Mouse (Mus musculus) c-Kit-negative CD71-positive TER-119-positive erythroid progenitor cells, embryonic 14.5 days (primary cell): ENCODE data around the gene Cd164.
A peak's percentile ranks its signal among the peaks of the same experiment; 100 is the strongest.

Source experiments
- DNase-seq: peaks from one replicate; pipeline ENCODE4 v3.0.0-alpha.2; 2013; ENCODE audit warnings: low read depth, low spot score

Gene Cd164

DNA sequence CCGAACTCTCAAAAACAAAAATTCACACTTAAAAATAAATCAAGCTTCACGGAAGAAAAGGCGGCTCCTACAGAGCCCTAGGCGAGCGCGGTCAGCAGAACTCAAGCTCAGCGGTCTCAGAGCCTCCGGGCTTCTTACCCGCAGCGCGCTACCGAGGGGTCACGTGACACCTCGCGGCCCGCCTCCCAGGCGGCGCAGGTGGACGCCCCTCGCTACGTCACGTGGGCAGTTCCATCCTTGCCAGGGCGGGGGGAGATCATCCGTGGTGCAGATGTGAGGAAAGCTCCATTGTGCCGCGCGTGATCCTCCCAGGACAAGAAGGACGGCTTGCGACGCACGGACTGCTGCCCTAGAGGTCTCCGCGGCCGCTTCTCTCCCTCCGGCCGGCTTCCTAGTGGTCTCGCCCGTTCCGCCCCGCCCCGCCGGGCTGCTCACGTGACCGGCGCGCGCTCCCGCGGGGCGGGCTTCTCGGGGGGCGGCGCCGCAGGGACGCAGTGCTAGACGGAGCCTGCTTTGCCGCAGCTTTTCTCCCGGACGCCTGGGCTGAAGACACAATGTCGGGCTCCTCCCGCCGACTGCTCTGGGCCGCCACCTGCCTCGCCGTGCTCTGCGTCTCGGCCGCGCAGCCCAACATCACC, at the start of gene Cd164:
Gene Cd164 (plus strand): TSS at position 434 of the 638 bp plus-strand sequence.
- peak; percentile 87 for DNase-seq

DNA sequence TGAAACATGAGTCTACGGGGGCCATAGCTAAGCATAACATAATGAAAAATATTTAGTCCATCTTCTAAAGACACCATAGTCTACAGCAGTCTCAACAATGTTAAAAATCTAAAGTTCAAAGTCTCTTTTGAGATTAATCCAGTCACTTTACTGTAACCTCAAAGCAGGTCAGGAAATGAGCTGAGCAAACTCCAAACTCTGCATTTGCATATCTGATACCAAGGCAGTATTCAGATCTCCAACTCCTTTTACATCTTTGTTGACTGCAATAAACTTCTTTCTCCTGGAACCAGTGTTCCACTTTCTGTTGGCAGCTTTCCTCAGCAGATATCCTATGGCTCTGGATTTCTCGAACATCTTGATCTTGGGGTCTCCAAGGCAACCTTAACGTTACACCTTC, 48.5 kb upstream of the Cd164 start:
- no peak for DNase-seq

DNA sequence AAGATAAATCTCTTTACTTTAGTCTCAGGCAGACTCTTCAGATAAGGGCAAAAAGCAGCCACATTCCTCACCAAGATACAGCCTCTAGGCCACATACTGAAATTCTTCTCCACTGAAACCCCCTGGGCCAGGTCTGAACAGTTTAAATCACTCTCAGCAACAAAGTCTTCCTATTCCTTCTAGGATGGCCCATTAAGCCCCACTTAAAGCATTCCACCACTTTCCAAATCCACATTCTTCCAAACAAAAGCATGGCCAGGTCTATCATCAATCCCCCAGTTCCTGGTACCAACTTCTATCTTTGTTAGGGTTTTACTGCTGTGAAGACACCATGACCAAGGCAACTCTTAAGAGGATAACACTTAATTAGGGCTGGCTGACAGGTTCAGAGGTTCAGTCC, 46.7 kb upstream of the Cd164 start:
- DNase-seq: no peak

DNA sequence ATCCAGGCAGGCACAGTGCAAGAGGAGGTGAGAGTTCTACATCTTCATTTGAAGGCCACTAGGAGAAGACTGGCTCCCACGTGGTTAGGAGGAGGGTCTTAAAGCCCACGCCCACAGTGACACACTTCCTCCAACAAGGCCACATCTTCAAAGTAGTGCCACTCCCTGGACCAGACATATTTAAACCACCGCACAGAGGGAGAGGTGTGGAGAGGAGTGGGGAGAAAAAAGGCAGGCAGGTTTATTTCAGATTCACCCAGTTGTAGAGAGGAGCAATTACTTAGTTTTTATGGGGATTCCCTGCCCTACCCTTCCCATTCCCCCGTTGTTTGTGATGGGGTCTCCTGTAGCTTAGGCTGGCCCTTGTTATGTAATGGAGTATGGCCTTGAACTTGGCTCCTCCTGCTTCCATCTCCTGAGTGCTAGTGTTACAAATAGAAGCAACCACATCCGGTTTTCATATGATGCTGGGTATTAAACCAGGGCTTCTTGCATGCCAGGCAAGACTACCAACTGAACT, 46.2 kb upstream of the Cd164 start:
- DNase-seq: no peak

DNA sequence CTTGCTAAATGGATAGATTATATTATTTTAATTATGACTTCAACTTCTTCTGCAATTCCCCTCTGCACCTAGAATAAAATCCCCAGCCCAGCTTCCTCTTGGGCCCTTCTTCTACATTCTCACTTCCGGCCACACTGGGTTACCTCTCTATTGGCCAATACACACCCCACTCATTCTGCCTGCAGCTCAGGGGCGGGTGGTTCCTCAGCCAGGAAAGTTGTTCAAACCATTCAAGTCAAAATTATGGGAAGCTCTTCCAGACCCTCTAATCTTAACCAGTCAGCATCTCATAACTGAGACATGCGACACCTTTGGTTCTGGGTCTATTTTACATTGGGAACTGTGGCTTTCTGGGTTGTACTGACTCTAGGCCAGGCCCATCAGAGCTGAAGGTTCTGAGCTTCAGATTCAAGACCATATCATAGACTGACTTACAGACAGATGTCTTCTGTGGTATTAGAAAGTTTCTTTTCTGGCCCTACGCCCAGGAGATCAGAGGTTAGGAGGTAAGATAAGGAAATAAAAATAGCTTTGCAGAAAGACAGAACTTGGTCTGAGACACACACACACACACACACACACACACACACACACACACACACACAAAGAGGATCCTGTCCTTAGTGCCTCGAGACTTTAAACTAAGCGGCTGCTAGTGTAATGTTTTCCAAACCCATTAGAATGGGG, 45.3 kb upstream of the Cd164 start:
- DNase-seq: no peak

DNA sequence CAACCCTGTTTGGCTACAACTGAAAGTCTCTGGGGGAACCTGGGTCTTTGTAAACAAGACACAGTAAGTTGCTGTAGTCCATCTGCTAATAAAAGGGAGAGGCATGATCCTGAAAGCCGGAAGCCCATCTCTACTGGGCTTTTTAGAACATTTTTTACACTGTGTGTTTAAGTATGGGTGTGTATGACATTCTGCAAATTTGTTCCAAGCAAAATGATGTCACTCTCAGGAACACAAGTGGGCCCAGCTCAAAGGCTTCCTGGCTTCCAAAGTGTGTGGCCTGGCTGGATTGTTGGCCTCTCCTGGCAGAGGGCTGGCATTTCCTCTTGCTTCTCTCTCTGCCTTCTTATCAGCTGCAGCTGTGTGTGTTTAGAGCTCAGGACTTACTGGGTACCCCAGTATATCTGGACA, 44.2 kb upstream of the Cd164 start:
- DNase-seq: no peak

DNA sequence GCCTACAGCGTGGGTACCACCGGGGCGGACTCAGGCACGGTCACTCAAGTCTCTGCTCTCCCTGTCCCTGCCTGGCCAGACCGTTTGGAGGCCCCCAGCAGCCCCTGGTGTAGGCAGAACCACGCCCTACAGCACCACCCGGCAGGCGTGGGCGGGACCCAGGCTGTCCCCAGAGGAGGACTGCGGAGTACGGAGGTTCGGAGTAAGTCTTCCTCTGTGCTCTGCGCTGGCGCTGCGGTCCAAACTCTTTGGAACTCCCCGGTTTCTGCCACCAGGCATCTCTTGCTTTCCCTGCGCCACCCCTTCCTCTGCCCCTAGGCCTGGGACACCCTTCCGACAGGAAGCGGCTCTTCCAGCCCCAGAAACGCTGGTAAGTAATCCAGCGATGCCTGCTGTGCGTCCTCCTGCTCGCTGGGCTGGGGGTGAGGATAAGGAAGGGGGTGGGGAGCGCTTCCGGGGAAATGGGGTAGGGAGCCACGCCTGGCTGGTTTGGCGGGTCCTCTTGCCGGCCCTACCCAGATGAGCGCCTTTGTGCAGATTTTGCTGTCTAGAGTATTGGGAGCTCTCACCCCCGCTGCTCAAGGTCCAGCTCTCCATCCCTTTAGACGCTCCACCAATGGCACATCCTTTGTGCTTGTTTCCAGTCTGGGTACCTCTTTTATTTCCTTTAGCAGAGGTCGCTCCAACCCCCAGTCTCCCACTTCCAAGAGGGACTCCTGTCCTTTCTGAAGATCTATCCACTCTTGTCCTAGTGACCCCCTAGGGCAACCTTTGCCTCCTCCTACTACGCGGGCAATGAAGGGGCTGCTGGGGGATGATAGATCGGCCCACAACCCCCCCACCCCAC, 42.8 kb upstream of the Cd164 start, which contains the start of gene Mical1:
Gene Mical1 (plus strand): TSS at position 144 of the 847 bp plus-strand sequence.
- DNase-seq: peak; percentile 40

DNA sequence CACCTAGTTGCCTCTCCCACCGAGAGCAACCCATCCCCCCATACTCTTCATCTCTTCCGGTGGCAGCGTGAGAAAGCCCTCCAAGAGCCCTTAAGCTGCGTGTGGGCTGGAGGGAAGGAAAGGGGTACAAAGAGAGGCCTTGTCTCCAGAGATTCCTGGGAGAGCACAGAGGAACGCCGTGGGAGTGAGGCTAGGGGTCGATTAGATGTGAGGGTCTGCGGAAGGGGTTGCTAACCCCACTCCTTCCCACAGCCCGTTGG, 42.3 kb upstream of the Cd164 start:
- DNase-seq: no peak

DNA sequence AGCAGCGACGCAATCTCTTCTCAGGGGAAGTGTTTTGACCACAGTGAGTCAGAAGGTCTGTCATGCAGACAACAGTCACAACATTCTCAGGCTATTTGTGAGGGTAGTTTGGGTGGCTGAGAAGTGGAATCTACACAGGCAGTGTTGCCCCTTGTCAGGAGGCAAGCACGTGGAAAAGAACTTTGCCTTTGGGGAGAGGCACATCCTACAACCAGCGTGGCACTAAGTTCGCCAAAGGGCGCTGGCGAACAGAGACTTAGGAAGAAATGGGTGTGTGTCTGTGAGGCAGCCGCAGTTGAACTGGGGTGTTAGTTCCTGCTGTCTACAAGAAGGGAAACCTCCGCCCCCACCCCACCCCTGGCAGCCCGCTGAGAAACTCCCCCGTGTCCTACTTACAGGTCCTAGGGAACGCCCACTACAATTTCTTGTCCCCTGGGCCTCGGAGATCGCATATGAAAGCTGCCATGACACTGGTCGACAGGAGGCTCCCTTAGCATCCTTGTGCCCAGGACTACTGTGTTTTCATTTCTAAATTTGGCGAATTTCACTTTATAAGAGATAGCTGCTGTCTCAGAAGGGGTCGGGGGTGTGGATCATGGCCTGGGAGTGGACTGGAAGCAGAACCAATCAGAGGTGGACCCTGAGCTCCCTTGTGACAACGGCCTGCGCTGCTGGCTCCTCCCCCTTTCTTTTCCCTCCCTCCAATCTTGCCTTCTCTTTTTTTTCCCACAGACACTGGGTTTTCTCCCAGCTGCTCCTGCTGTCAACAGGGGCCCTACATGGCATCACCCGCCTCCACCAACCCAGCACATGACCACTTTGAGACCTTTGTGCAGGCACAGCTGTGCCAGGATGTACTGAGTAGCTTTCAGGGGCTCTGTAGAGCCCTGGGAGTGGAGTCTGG, 41.7 kb upstream of the Cd164 start:
- no peak for DNase-seq

DNA sequence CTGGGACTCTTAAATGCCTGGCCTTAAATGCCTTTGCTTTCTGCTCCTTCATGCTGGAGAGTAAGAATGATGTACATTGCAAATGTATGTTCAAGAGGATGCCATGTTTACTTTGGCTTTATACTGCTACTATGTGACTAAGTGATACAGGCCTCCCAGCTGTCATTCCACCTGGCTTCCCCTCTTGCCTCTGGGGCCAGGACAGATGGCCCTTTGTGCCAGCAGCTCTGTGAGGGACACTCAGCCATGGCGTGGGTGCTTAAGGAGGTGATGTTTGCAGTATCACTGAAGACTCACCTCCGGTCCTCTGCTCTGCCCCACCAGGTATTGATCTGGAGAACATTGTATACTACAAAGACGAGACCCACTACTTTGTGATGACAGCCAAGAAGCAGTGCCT, 39.3 kb upstream of the Cd164 start:
- DNase-seq: no peak

DNA sequence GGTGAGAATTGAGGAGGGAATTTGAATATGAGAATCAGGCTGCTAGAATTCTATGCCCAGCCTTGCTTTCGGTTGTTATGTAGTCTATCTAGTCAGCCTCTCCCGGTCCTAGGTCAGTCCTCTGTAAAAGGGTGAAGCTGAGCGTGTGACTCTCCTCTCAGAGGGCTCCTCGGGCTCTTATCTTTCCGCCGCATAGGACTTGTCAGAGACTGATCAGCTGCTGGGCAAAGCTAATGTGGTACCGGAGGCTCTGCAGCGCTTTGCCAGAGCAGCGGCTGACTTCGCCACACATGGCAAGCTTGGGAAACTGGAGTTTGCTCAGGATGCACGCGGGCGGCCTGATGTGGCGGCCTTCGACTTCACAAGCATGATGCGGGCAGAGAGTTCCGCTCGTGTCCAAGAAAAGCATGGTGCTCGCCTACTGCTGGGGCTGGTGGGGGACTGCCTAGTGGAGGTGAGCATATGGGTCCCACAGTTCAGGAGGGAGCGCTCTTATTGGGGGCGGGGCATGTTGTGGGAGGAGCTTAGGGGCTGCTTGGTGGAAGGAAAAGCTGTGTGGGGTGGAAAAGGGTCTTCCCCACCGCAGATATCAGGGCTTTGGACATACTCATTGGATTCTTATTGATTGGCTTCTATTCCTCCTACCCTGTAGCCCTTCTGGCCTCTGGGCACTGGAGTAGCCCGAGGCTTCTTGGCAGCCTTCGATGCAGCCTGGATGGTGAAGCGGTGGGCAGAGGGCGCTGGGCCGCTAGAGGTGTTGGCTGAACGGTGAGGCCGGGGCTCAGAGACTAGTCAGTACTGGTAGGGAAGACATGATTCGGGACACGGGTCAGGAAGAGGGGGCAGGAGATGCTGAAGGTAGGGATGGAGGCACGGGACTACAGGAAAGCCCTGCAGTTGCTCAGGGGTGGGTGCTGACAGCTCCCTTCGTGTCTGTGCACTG, 38.0 kb upstream of the Cd164 start:
- no peak for DNase-seq

DNA sequence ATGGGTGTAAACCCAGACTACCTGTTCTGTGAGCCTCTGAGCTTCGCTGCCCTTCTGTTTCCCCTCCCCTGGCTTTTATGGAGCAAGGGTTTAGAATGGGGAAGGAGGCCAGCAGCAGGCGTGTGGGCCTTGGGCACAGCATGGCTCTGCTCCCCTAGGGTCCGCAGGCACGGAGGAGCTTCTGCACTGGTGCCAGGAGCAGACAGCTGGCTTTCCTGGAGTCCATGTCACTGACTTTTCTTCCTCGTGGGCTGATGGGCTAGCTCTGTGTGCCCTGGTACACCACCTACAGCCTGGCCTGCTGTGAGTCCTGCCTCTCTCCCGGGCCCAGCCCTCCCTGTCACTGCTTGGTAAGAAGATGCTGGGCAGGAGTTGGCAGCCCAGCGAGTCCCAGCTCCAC, 36.8 kb upstream of the Cd164 start:
- DNase-seq: no peak

DNA sequence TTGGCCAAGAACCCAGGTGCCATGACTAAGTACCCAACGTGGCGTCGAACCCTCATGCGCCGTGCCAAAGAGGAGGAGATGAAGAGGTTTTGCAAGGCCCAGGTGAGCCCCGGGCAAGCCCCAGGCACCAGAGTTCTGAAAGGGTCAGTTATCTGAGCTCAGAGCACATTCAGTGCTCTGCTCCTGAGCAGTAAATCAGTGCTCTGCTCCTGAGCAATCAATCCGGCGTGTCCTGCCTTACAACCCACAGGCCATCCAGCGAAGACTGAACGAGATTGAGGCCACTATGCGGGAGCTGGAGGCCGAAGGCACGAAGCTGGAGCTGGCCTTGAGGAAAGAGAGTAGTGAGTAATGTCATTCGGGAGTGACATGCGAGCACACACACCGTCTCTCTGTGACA, 33.4 kb upstream of the Cd164 start:
- DNase-seq: no peak

DNA sequence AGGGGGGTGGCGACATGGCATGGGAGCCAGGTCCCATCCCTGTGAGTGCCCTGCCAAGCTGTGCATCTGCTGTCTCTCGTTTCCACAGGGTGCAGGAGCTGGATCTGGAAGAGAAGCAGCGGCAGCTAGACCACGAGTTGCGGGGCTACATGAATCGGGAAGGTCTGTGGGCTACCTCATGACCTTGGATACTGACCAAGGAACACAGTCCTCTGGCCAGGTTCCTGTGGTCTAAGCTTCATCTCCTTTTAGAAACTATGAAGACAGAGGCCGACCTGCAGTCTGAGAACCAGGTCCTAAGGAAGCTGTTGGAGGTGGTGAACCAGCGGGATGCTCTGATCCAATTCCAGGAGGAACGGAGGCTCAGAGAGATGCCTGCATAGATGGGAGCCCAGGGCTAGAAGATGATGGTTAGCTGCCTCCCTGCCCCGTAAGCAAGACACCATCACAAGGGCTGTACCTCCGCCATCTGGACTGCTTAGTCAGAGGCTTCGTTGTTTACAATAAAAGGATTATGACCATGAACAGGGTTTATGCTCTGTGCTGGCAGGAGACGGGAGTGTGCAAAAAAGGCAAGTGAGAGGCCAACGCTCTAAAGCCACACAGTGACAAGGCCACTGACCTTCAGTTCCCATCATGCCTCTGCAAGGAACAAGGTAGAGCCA, 32.6 kb upstream of the Cd164 start:
- no peak for DNase-seq

DNA sequence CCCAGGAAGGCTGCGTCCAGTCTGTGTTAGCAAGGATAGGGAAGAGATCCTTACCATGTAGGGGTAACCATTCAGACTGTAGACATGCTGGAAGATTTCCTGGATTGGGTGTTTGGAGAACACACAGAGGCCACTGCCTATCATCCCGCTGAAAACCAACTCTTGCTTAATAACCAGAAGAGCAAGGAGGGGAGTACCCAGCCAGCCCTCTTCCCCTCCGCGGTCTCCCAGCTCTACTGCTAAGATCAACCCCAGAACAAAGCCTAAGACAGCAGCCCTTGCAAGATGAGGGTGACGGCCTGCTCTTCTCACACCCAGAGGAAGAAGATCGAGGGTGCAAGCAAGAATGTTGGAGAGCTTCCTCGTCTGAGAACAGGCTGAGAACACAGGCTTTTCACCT, 30.3 kb upstream of the Cd164 start:
- no peak for DNase-seq

DNA sequence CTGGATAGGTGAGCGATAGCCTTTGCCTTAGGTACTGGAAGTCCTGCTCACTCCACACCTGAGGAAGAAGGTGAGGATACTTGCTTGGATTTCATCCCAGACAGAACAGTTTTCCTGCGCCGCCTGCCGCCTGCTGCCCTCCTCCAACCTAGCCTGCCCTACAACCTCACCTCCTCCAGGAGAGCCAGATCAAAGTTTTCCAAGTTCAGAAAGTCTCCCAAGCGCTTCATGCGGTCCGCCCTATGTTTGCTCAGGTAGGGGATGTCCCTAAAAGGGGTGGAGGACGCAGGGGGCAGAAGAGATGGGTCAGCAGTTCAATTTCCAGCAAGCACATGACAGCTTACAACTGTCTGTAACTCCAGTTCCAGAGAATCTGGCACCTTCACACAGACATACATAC, 29.9 kb upstream of the Cd164 start:
- DNase-seq: no peak

DNA sequence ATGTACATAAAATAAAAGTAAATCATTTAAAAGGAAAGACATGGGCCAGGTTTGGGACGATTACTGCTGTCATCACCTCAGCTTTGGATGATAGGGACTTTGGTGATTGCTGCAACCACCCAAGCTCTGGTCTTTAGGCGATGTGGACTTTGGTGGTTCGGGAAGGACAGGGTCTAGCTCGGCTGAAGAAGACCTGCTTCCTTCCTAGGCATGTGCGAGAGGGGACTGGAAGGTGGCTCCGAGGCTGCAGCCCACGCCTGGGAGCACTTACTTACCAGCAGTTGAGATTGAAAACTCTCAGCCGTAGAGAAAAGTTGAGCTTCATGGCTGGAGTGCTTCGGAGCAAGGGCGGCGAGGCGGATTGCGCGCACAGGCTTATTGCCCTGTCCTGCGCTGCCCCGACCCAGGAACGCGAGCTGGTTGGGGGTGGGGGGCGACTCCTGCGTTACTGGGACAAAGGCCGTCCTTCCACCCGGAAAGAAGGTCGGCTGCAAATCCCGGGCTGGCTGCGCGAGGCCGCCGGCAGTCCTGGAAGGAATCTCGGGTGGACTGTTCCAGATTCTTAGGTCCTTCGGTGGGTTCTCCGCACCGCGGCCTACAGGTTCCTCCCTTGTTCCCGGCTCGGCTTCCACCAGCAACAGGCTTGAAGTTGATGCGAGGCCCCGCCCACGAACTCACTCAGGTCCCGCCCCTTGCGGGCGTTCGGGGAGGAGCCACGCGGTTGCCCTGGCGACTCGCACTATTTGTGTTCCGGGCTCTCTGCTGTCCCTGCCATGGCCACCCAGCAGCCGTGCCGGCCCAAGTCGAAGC, 29.3 kb upstream of the Cd164 start, which contains the start of the genes Smpd2 and Ppil6:
Gene Smpd2 (minus strand): TSS at position 662 of the 810 bp plus-strand sequence.
Gene Ppil6 (plus strand): TSS at position 732 of the 810 bp plus-strand sequence.
- peak; percentile 71 for DNase-seq

DNA sequence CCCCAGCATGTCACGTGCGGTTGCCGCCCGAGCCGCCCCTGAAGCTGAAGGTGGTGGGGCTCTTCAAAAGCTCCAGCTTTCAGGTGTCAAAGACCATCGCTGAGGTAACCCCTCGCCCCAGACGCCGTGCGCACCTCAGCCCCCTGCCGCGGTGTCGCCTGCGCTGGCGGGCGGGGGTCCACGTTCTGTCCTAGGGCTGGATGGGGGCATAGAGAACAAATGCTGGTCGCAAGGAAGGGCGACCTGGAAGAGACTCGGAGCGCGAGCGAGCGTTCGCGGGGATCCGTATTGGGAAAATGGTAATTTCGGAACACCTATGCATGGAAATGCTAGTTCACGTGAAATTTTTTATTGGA, 28.7 kb upstream of the Cd164 start:
- DNase-seq: no peak

DNA sequence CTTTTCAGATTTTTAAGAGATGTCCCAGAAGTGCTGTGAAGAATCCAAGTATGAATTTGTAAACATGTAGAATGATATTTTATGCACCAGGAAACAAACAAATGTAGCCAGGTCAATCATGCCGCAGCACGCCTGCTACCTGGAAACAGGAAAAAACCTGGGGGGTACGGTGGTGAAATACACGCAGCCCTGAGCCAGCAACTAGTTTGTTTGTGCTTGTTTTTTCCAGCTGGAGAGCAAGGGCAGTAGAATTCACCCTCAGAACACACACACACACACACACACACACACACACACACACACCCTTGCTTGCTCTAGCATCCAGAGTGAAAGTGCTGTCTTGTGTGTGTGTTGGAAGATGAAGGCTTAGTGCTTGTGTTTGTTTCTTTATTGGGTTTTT, 28.1 kb upstream of the Cd164 start:
- no peak for DNase-seq
